Mouse (Mus musculus): Measurements from ENCODE around the gene Acsm4.

DNA sequence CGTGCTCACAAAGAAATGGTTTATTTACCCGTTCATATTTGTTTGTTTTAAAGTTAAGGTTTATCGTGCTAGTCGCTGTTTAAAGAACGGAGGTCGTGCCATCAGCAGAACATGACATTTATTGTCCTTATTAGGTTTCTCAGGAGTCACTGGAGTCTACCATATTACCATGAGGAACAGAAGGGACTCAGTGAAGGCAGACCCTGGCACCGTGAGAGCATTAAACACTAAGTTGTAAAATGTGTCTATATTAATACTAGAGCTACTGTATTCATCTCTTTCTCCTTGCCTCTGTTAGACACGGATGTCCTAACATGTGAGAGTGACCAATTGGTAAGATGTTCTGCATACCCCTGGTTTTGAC is 31.1 kb downstream of the Acsm4 start:
- TF ChIP-seq CTCF (IDR thresholded peaks at IDR 0.05; ENCODE audit: insufficient read depth, low read depth, low read length): no peak
- TF ChIP-seq POLR2A (IDR thresholded peaks at IDR 0.05; ENCODE audit: insufficient read depth, low read depth, low read length): no peak

All from olfactory bulb, adult 2 months (tissue).